Mouse (Mus musculus) erythroblast, embryonic 14.5 days (primary cell): ENCODE measurements around the gene Sh2d4b.

Source experiments
- GATA1 ChIP-seq: IDR thresholded peaks from 2 replicates; pipeline ENCODE4 v1.6.1; 2012; ENCODE audit warnings: low read length, inconsistent platforms, mixed read lengths
- TAL1 ChIP-seq: IDR thresholded peaks from 3 replicates; pipeline ENCODE4 v1.6.1; 2012; ENCODE audit warnings: low read length, inconsistent platforms, mixed read lengths

DNA sequence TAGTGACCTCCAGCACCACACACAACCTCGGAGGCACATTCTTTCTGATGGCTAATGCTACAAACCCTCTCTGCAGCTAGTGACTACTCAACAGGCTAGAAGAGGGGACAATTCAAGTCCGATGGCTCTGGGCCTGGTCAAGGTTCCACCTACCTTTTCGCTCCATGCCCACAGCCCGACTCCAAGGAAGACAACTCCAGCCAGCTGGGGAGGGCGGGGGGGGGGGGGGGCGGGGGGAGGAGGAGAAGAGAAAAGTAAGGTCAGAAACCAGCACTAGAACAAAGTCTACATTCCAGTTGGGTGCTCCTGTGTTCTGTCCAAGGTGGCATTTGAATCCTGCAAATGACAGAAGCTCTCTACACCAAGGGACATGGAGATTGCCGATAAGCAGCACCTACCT, 25.4 kb upstream of the Sh2d4b start:
- TF ChIP-seq GATA1 (no peak), TAL1 (no peak)
